Mouse (Mus musculus) testis, postnatal 14 days (tissue): ENCODE measurements around the gene Insl5.

Experiments used
- DNase-seq: peaks from one replicate; pipeline ENCODE4 v3.0.0; 2021; ENCODE audit warnings: low spot score

Insl5 gene

DNA sequence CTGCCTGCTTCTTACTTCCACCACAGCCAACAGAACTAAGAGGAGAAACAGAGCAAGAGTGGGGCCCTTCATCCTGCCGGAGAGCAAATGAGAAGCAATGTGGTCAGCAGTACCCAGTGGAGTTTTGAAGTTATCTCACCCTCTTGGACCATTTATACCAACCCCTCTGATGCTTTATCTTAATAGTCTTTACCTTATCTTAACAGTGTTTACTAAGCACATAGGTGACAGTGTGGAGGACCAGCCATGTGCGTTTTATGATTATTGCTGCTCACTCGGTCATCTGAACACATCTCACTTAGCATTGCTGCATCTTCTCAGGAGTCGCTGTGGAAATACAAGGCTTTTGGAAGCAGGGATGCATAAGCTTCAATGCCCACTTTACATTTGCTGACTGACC lies at the start of gene Insl5:
Gene Insl5 (minus strand): TSS at position 222 of the 400 bp plus-strand sequence.
- DNase-seq: no peak

DNA sequence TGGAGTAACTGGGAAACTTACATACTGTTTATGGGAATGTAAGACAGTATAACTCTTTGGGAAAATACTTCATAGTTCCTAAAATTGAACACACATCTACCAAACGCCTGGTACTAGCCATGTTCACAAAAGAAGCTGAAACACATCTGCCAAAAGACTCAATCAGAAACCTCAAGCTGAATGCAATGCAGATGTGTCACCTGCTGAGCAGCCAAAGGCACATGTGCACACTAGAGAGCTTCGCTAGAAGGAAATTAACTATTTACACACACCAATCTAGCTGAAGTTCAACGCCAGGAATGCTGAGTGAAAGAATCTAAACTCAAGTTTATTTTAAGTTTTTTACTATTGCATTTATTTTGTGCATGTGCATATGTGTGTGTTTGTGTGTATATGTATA lies 44.0 kb upstream of the Insl5 start:
- no peak for DNase-seq

DNA sequence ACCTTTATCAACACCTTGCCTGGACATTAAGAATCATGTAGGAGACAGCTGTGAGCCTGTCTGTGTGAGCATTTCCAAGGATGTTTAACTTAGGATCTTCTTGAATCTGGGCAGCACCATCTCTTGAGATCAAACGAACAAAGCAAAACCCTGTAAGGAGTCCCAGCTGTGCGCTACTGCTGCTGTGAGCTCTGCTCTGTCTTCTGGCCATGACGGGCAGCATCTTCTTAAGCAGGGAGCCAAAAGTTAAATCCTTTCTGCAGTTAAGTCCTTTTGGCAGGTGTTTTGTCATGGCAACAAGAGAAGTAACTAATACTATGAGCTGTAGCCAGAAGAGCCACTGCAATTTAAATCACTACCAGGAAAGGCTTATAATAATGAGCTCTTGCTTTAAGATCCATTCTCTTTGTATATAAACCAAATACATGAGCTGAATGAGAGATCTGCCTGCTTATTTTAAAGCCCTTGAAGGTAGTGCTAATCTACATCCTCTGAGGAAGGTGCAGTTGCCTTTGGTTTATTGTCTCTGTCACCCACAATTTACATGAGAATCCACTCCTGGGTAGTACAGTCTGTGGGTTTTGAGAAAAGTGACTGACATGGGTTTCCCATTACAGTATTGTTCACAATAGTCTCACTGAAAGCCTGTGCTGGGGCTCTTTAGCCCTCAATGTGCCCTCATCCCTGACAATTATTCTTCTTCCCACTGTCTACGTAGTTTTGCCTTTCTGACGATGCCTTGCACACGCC lies 41.4 kb upstream of the Insl5 start:
- DNase-seq: no peak

DNA sequence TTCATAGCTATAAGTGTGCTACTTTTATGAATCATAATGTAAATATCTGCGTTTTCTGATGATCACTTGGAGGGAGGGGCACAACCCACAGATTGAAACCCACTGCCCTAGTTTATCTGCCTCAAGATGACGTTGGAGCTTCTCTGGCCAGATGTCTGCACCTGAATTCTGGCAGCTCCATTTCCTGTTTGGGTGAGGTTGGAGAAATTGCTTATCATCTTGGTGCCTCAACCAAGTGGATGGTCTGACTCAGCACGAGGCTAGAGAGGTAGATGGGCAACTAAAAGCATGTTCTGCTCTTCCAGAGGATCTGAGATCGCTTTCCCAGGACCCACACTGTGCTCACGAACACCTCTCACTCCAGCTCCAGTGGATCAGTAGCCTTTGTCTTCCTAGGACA lies 38.3 kb upstream of the Insl5 start:
- DNase-seq: no peak

DNA sequence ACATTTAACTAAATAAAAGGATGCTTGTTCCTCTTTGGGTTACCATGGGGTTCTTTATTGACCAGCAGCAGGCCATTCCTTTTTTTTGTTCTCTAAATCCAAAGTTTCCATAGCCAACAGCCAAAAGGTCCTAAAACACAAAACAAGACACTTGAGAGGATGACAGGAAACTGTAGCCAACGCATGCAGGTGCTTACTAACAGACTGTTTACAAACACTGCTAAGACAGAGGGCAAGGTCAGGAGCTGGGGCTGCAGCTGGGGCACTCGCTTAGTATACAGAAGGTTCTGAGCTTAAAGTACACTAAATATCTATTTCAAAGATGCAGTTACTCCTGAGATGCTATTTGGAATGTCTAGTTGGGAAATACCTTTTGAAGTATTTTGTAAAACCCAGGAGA lies 37.8 kb upstream of the Insl5 start:
- no peak for DNase-seq

DNA sequence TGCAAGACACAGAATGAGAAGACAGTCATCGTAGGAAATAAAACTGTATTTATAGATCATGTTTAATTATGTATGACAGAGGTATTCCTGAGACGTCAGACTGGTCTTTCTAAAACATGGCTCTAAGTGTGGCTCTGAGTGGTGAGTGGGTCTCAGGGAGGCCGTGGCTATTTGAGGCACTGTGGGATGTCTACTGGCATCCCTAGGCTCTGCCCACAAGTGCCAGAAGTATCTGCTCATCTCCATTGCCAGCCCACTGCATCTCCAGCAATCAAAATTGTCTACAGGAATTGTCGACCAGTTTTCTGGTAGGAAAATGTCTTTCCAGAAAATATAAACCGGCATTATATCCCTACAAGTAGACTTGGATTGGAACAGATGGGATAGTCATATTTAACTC lies 30.3 kb upstream of the Insl5 start:
- DNase-seq: no peak

DNA sequence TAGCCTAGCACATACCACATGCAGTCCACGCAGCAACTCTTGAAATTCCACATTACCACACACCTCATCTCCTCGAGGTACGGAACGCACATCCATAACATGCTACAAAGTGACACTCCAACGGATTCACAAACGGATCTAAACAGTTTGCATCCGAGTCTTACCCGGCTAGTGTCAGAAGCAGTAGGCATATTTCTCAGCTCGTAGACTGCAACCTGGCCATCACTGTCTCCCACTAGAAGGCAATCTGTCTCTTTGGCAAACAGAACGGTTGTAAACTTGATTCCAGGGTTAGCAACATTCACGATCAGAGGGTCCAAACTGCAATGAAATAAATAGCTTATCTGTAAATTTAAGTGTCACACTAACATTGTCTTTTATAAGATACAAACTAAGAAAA lies 21.4 kb upstream of the Insl5 start:
- no peak for DNase-seq

DNA sequence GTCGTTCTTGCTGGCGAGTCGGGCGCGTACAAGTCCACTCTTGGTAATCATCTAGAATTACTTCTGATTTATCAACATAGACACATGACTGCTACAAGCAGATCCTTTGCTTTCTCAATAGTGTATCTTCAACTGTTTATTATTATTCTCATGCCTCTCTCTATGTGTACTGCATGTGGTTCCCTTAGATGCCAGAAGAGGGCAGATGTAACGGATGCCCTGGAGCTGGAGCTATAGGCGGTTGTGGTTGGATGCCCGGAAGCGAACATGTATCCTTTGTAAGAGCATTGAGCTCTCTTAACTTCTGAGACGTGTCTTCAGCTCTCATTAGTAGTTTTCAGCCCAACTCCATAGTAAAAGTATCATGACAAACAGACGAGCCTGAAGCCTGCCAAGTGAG lies 16.4 kb upstream of the Insl5 start:
- DNase-seq: no peak

DNA sequence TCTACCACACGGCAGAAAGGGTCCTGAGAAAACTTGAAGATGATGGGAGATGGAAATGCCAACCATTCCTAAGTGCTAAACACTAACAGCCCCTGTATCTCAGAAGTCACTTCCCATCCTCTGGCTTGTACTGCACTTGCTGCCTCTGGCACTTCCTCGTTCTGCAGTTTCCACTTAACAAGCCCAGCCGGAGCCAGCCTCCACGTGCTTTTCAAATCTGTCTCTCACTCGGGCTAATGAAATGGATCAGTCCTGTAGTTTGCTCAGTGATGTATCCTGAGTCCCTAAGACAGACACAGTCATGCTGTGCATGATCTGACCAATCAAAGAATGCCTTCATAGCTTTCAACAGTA lies 13.2 kb upstream of the Insl5 start:
- DNase-seq: no peak

DNA sequence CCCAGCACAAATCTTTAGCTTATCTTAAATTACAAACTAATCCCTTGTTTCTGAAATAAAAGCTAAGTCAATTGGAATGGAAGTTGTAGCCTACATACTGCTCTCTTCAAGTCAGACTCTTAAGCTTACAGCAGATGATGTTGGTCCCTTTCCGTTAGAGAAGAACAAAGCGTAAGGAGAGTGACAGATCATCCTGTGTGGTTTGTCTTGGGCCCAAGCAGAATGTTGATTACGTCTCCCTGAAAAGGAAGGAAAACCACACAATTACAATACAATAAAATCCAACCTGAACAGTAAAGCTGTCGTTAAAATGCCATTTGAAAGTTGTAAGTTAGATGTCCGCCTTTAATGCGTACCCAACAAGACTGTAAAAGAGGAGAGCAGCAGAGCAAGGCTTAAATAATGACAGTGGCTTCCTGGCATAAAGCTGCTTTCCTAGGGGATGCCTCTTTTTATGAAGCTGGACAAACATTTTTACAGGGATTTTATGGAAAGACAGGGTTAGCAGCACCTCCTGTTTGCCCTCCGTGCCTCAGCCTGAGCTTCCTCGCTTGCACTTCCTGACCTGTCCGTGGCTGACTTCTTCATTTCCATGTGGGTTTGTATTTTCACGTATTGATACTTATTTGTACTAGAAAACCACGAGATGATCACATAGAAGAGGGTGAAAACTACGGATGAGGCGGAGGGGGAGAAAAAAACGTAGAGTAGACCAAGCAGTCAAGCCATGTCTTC lies 12.6 kb upstream of the Insl5 start:
- no peak for DNase-seq

DNA sequence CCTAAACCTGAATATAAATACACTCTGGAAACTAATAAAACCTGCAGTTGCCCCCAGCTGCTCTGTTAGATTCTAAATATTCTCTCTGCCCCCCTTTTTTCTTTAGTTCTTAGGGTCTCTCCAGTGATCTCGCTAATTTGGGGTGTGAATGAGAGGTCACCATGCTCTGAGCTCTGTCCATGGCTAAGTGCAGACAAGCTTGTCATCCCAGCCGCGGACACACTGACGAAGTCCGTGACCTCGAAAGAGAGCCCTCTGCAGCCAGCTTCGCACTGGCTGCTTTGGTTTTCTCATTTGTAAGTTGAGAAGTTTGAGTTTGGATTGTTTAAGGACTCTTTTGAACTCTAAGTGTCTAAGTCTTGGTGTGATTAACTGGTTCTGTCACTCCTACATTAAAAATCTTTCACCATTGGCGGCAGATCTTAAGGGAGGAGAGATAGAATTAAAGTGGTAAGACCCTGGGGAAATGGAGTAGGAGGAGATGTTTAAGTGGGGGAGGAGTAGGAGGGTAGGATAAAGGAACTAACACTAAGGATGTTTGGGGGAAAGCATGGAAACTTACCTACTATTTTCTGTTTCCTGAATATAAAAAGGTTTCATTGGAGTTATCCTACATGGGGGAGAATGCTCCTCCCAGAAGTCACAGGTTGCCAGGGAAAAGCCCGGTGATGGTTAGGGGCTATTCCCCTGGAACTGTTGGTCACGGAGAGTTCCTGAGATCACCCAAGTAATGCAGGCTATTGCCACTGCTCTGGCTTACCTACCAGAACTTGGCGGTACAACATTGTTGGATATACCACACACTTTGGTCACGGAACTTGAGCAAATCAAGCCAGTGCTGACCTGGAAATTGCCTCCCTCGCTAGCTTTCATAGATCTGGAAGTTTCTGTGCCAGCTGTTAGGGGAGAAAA lies 1.8 kb upstream of the Insl5 start:
- no peak for DNase-seq

DNA sequence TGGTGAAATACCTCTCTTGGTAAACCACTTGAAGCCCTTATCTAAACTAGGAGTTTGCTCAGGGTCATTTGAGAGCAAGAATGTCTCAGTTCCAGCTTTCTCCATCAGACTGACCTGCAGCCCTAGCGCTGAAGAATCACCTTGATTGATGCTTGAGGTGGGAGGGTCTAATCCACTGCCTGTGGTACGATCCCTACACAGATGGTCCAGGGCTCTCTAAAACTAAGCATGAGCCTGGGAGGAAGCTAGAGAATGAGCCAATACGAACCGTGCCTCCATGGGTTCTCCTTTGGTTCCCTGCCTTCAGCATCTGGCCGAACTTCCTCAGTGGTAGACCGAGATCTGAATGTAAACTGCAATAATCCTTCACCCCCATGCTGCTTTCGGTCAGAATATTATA lies 1.1 kb upstream of the Insl5 start:
- no peak for DNase-seq

DNA sequence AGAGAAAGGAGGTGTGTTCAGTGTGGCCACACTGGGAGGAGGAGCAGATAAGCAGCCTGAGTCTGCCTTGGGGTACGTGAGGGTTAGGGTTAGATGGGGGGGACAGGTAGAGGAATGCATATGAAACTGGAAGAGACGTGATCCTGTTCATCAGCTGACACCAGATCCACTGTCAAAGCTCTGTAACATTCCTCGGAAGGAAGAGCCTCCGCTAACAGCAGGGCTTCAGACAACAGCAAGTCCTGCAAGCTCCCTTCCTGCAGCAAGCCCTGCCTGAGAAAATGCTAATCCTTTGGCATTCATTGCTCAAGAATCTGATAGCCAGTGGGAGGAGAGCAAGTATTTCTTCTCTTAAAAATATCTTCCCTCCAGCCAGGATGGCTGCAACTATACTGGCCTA lies 13.2 kb downstream of the Insl5 start:
- DNase-seq: no peak

DNA sequence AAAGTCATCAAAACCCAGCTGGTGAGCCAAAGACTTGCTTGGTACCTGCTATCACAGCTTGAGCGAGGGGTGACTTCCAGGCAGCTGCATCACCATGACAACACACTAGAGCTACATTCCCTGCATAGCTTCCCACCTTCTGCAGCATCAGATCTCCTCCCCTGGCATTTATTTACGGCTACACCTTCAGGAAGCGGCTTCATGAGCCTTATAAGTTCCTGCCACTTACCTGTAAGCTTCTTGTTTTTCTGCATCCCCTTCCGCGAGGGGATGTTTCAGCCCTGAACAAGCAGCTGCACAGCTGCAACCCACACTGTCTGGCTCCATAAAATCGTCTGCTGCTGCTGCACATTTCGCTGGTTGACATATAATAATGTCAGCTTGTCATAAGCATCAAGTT lies 14.8 kb downstream of the Insl5 start:
- DNase-seq: no peak

DNA sequence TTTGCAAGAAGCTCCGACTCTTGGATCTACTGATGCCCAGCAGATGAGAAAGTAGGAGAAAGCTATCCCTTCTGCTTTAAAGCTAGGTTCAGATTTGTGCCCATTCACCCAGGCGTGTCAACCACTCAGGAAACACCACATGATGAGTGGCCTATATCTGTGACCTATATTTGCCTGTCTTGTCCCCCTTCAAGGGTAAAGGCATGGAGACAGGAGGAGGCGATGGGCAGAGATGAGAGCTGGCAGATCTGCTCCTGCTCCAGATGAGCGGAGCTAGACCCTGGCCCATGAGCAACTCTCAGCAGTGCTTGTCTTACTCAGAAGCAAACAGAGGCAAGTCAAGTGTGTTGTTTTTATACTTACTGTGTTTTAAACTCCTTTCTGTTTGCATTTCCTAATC lies 15.9 kb downstream of the Insl5 start:
- no peak for DNase-seq

DNA sequence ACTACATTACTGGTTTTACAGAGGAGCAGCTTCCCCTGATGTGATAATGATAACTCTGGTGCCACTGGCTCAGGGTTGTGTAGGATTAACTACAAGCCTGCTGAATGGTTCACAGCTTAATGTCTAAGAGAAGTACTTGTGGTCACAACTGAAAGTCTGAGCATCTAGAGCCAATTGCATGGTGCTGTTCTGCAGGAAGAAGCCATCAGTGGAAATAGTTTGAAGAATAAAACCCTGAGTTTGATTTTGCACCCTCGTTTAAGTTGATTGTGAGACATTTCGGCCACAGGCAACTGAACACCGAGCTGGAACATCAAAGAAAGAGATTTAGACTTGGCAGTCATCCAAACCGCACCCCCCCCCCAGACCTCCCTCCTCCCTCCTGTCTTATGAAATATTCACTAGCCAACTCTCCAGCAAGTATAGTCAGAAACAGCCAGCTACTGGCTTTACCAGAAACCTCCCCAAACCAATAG lies 19.7 kb downstream of the Insl5 start:
- DNase-seq: no peak

DNA sequence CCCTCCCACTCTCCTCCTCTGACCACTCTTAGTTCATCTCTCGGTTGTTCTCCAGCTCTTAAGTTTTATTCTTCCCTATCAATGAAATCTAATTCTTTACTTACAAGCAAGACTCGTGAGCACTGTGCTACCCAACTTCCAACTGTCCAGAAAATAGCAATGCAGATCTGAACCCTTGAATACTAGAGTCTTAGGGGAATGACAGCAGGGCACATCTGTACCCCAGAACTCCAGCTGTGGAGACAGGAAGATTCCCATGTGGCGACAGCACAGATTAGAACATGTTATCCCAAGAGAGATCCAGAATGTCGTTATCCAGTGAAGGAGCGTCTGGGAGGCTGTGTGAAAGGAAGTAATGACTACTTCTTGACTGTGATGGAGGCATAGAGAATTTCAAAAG lies 20.4 kb downstream of the Insl5 start:
- no peak for DNase-seq

DNA sequence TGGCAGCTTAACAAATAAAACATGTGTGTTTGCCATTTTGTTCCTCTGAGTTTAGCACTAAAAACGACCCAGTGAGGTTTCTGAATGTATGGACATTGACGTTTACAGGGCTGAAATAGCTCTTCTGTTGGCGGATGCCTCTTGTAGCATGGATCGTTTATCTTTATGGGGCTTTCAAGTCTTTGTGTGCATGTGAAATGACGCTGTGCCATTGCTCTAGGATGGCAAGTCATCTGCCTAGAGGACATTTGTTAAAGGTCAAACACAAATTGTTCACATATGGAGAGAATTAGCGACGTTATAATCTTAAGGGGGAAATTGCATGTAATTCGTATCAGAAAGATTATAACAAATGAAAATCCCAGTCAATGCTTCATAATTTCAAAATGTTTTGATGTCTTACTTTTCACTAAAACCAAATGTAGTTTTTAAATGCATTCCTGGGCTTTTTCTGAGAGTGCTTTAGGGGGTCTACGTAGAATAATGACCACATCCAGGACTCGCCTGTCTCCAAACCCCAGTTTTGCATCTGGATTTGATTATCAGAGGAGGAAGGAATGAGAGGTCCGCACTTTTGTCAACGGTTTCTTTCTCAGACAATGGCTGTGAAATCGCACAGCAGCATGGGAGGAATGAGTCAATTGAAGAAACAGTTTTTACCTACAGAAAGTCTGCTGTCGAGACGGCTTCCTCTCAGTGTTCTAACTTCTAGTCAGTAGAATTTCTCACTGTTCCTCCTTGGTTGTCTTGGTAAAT lies 21.3 kb downstream of the Insl5 start:
- no peak for DNase-seq

DNA sequence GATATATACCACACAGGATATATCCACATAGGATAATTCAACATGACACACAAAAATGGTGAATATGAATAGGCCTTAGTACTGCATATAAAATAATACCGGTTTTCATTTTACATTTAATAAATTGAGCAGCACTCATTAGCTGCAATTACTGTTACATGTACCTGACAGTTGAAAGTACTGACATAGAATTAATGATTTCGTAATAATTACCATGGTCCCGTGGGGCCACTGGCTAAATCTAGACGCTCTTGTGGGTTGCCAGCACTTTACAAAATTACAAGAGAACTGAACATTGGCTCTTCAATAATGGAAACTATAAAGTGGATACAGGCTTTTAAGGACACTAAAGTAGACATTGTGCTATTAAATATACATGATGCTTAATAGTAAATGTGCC lies 22.0 kb downstream of the Insl5 start:
- DNase-seq: no peak

DNA sequence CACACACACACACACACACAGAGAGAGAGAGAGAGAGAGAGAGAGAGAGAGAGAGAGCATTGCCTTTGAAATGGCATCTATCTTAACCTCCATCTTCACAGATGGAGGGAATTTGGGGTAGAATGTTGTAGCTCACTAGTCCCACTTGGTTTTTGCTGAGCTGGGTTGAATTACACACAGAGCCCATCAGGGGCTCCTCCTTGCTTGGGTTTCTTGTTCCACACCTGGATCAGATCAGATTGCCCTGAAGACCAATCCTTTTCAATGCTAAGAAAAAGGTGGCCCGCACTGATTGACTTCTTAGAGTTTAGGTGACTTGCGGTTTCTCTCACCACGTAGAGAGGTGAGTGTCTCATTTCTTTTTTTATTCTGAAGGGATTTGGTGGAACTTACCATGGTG lies 35.0 kb downstream of the Insl5 start:
- no peak for DNase-seq

DNA sequence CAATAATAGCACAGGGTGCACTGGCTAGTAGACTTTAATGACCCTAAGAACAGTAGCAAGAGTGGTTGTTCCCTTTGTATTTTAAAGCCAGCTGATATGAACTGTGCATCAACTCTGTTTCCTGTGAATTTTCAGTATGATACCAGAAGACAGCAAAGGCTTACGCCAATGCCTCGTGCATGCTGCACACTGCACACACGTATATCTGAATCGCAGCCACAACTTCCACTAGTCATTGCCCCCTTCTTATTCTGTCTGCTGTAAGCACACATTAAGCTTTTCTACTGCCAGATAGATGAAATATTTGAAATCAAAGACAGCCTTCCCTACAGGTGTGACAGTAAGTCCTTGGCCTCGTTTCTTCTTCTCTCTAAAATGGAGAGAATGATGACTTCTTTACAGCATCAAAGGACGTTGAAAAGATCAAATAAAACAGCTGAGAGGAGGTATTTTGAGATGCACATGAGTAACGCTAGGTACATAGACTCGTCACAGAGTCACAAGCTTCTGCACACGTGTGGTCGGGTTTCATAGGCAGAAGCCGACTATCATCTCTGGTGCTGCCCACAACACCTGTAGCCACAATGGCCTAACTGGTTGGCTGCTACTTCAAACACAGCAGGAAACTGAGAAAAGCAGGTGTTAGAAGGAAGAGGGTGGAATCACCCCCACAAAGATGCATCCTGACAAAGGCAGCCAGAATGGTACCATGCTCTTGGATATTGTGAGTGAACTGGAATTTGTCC lies 35.9 kb downstream of the Insl5 start:
- no peak for DNase-seq
